In genomic region chr9:66042331-66042730, GRCm38 (mm10) we compare ENCODE assay signal across 11 mouse cellular contexts.
"Had no signal": no experiment of that assay in that cellular context is flagged by ENCODE, and none has a peak within 500 bp of the region (broad histone marks: within the 10 kb centered on the region; RNA-seq: fewer than 3 reads in every experiment).

No protein-coding gene starts in this region.

- H3K9ac ChIP-seq: limb, embryonic 13.5 days; liver, embryonic 12.5 days; liver, embryonic 15.5 days had no signal

- H3K9me3 ChIP-seq: limb, embryonic 10.5 days; limb, embryonic 13.5 days; liver, embryonic 12.5 days; liver, embryonic 15.5 days had no signal

- H3K27me3 ChIP-seq: limb, embryonic 13.5 days; liver, embryonic 12.5 days; liver, embryonic 15.5 days had no signal

- H3K27ac ChIP-seq: kidney, postnatal 0 days; limb, embryonic 10.5 days; limb, embryonic 13.5 days; liver, embryonic 12.5 days; liver, embryonic 15.5 days had no signal

- H3K4me3 ChIP-seq: limb, embryonic 10.5 days; limb, embryonic 13.5 days; liver, embryonic 12.5 days; liver, embryonic 15.5 days had no signal

- DNase-seq: kidney, adult 2 months; kidney, postnatal 25 days; liver; midbrain, embryonic 14.5 days; thymus, adult 18-20 months; thymus, postnatal 36 days had no signal

- H3K4me1 ChIP-seq: limb, embryonic 10.5 days; limb, embryonic 13.5 days; liver, embryonic 12.5 days; liver, embryonic 15.5 days had no signal
